Mouse (Mus musculus) induced T-regulatory cell, adult 2 months (primary cell): Measurements from ENCODE around the gene Tmem178.

Source experiments
- DNase-seq: peaks from one replicate; pipeline ENCODE4 v3.0.0-alpha.2; 2012; ENCODE audit warnings: low read depth

Gene Tmem178

DNA sequence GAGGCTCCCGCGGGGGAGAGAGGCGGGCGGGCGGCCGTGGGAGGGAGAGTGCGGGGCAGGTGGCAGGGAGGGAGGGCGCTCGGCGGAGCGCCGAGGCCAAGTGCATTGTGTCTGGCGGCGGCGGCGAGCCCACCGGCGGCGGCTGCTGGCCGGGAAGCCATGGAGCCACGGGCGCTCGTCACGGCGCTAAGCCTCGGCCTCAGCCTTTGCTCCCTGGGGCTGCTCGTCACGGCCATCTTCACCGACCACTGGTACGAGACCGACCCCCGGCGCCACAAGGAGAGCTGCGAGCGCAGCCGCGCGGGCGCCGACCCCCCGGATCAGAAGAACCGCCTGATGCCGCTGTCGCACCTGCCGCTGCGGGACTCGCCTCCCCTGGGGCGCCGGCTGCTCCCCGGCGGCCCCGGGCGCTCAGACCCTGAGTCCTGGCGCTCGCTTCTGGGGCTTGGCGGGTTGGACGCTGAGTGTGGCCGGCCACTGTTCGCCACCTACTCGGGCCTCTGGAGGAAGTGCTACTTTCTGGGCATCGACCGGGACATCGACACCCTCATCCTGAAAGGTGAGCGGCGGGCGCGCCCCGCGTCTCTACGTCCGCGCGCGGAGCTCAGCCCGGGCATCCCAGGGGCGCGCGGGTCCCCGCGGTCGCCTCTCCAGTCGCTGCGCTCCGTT, at the start of gene Tmem178:
Gene Tmem178, plus strand, starts transcription at position 103 of the 669 bp plus-strand sequence.
- DNase-seq: no peak

DNA sequence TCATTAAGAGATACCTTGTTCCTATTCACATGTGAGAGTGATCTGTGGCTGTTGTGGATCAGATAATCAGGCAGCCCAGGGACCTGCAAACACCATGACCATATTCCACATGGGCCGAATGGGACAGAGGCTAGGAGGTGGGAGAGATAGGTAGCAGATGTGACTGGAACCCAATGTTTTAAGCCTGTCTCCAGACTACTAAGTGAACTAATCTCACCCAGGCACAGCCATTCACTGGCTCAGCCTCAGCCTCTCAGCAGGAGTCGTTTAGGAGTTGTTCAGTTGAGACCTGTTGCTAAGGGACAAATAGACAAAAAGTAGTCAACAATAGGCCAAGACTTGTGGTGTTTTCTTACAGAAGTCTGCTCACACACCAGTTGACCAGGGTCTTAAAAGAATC, 48.0 kb upstream of the Tmem178 start:
- no peak for DNase-seq

- DNase-seq: no peak
Observed at GRCm38 (mm10) chr17:80897709-80898440, 46.6 kb upstream of the Tmem178 start.

DNA sequence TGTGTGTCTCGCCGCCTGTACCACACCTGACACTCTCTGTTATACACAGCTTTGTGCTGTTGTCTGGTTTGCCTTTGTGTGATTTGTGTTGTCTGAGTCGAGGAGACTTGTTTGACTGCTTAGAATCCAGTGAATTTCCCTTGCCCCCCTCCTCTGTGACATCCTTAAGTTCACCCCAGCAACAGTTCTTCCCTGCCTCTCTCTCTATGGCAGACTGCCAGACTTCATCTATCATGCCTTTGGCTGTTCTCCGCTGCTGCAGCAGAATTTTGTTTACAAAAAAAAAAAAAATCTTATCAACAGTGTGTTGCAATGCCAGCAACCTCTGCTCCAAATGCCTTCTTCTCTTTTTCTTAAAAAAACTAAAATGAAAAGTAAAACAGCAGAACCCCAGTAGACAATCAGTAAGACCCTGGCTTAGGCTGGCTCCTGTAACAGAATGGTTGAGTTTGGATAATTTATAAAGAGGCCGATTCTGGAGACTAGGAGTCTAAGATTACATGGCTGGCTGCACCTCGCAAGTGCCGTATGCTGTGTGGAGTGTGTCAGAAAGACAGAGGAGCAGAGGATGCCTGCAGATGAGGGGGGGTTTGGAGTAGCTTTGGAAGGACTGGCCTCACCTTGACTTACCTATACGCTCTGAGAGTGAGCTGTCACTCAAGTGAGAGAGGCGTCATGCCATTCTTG, 44.8 kb upstream of the Tmem178 start:
- no peak for DNase-seq

DNA sequence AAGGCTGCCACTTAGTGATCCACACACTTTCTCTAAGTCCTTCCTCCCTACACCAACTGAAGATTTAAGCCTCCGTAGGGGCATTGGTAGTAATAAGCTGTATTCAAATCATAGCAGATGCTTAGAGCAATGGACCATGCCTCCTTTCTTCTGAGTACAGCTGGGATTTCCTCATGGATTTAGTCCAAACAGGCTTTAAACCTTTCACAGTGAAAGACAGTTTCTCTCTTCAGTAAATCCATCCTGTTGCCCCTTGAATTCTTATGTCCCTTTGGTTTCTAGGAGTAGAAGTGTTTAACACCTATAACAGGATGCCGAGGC, 44.3 kb upstream of the Tmem178 start:
- DNase-seq: no peak

- DNase-seq: no peak
Observed at GRCm38 (mm10) chr17:80901885-80902284, 42.5 kb upstream of the Tmem178 start.

GRCm38 (mm10) chr17:80903121-80903875, 41.1 kb upstream of the Tmem178 start:
- no peak for DNase-seq

DNA sequence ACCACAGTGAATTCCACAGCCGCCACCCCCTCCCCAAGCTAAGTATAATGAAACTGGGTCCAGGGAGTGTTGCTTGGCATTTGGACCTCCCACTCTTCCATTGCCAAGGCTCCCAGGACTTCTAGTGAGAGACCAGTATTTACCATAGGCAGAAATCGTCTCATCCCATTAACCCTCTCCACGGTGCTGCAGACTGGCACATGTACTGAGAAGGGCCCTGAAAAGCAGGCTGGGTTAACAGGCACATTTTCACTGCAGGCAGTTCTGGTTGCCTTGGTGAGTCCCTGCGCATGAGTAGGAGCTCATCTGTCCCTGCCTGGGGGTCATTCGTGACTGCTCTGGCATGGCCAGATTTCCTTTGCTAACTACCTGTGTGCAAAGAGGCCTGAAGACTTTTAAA, 40.4 kb upstream of the Tmem178 start:
- no peak for DNase-seq

DNA sequence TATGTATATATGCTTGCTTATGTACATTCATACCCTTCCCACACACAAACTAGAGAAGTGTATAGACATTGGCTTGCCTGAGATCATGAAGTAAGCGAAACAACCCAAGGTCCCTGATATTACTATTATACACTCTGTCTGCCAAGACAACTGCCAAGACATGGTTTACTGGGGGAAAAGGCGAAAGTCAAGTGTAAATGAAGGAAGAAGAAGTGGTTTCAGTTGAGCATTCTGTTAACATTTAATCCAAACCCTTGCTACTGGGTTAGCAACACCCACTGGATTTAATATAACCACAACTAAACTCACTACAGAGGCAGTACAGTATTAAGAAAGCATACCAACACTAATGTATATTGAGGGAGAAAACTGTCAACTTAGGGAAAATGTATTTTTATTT, 28.8 kb upstream of the Tmem178 start:
- no peak for DNase-seq

GRCm38 (mm10) chr17:80919261-80919660, 25.2 kb upstream of the Tmem178 start:
- no peak for DNase-seq

DNA sequence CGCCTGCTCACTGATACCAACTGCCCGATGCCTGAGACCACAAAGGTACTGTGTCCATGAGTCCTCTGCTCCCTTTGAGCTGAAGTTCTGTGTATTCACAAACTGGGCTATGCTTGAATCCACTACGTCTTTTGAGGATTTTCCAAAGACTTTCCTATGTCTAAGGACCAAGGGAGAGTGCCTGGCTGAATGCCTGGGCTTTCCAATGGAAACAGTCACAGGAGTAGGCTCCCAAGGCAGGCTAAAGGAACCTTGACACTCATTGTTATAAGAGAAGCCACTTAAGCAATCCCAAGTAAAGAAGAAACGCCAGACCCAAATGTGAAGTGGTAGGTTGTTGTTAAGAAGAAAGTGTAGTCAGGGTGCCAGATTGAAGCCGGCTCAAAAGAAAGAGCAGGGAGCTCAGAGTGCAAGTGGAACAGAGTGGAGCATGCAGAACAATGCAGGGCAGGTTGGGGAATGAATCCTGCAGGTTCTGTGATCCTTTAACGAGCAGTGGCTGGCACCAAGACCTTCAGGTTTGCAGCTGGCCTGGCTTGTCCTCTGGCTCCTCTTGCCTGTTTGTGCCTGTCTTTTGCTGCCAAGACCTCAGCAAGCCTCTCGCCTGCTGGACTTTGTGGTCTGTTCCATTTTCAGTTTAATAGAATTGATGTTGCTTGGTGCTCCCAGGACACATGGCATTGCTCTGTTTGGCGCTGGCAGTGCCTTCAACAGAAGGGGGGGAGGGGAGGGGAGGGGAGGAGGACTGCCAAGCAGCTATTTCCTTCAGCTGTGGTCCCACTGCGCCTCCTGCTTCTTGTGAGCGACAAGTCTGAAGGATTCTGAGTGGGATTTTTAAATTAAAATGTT, 22.9 kb upstream of the Tmem178 start:
- DNase-seq: no peak

DNA sequence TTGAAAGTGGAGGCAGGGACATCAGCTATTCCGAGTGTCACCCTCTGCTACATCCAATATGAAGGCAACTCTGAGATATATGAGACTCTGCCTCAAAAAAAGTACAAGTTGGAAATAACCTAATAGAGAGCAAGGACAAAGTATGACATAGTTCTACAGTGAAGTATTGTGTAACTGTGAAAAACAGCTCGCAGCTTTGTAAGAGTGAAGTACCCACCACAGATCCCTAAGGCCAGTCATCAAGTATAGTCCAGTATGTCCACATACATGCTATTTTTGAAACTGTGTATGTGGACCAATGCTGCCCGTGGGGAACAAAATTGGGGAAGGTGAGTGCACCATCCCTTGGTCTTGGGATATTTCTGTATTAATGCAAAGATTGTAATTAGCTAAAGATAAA, 18.9 kb upstream of the Tmem178 start:
- DNase-seq: no peak

- no peak for DNase-seq
Observed at GRCm38 (mm10) chr17:80927151-80927550, 17.3 kb upstream of the Tmem178 start.

DNA sequence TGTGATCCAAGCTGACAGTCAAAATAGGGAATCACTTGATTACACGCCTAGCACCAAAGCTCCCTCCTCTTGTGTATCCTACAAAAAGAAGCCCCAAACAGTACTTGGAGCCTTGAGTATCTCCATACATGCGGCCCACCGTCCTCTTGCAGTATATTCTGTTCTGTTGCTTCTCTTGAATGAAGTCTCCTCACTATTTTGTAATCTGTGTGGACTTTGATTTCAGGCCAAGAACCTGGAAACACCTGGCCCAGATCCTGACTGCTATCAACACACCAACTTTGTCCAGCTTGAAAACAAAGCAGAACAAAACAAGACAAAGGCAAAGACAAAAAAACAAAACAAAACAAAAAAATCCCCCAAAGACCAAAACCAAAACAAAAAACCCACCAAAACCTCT, 11.7 kb upstream of the Tmem178 start:
- DNase-seq: no peak

- peak; percentile 51 for DNase-seq
Observed at GRCm38 (mm10) chr17:80933401-80934029, 10.9 kb upstream of the Tmem178 start.

GRCm38 (mm10) chr17:80935807-80936519, 8.5 kb upstream of the Tmem178 start:
- no peak for DNase-seq

DNA sequence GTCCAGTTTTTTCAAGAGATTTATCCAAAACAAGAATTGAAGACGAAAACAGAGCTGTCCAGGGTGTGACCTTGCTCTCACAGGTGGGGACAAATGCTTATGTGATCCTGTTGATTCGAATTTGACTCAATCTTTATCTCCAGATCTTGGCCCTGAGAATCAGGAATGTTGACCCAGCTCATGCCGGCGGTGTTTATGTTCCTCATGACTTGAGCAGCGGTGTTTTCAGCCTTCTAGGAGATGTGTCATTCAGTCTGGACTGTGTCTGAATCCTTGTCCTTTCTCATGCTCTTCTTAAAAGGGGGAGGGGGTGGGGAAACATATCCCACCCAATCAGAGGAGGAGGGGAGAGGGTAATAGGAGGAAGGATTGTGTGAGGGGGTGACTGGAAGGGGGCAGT, 7.9 kb upstream of the Tmem178 start:
- DNase-seq: no peak

DNA sequence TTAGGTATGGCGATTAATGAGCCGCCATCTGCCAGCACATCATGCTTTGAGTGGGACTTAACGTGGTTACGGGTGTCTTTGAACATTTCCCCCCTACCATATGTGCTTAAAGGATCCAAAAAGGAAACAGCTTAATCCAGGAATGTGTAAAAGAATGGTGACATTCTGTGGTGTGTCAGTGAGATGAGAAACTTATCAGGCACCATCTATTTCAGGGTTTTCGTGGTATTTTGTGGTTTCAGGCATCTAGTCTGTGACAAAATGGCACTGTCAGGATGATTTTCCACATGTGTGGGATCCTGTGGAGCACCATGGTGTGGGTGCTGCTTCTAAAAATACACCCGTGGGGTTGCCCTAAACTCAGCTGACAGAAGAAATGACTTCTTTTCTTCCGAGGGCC, 4.6 kb upstream of the Tmem178 start:
- no peak for DNase-seq

DNA sequence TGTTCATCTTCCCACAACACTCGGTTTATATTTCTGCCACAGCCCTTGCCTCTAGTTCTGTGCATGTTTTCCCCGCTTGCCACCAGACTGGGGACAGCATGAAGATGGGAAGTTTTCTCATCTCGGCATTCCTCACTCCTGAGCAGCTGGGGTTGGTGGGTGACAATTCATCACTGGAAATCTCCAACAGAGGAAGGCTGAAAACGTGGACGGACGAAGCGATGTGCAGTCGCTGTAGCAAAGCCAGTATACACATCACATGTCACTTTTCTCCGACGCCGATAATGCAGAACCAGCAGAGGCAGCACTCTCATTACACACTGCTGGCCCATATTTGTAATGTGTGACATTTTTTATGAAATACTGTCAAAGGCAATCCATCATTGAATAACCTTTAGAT, 2.6 kb upstream of the Tmem178 start:
- DNase-seq: no peak

- DNase-seq: no peak
Observed at GRCm38 (mm10) chr17:80943835-80944529, 450 bp upstream of the Tmem178 start.
